Mouse (Mus musculus): ENCODE results near the gene Hk3. TPM values are rescaled to one million over a fixed set of nuclear protein-coding genes. Genes with fewer than 3 reads are reported as not detected.

Hk3 gene
- total RNA-seq, 2 experiments from 2014 or later = 0.95 to 0.99 TPM

DNA sequence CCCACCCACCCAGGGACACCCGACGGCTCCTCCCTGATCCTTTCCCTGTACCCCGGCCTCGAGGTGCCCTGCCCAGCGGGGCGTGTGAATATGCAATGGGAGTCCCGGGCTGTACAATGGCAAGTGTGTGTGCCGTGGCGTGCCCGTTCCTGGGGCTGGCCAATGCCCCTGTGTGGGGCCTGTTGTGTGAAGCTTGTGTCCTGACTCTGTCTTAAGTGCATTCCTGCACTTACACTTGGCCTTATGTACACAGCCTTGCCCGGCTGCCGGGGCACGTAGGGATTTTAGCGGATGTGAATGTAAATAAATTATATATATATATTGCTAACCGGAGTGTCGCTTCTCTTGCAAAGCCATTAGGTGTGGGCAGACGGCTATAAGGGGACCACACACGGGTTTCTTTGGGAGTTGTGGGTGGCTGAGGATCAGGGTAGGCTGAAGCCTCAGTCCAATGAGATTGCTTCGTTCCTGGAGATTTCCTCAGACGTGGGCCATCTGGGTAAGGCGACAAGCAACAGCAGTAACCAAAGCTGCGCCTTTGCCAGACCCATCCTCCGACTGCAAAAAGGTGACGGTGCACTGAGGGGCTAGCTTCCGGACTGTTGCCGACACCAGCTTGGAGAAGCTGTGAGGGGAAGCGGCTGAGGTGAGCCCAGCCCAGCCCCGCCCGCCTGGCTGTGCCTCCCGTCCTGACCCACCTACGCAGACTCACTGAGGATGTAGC is 15.3 kb downstream of the Hk3 start:
- DNase-seq (ENCODE audit: low spot score) = no peak
- intact Hi-C loops (cut with DNase I) = no loop called here

DNA sequence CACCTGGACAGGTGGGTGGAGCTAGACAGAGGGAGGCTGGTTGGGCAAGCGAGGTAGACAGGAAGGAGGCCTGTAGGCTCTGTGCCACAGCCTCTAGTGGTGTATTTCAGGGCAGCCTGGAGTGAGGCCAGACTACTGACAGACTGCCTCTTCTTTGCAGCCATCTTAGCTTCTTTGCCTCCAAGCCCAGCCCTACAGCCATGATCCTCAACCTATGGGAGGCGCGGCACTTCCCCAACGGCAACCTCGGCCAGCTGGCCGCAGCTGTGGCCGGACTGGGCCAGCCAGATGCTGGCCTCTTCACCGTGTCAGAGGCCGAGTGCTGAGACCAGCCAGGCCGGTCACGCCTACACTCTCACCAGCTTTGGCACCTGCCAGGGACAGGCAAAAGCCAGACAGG is 16.5 kb downstream of the Hk3 start:
- intact Hi-C loops (cut with DNase I) = no loop called here
- DNase-seq (ENCODE audit: low spot score) = no peak

DNA sequence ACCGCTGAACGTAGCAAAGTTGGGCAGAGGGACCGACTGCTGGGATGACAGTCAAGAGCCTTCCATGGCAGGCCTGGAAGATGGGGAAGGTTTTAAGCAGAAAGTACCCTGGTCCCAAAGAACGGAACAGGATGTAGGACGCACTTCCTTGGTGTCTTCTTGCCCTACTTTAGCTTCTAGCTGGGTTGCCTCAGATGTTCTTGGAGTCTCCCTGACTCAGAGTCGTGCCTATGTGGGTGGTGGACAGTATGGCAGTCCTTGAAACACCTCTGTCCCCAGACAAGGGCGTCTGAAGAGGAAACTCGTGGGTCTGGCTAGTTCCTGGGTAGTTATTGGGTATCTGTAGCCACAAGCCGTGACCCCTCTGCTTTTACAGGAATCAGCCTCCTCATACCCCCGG is 19.1 kb downstream of the Hk3 start:
- intact Hi-C loops (cut with DNase I) = no loop called here

DNA sequence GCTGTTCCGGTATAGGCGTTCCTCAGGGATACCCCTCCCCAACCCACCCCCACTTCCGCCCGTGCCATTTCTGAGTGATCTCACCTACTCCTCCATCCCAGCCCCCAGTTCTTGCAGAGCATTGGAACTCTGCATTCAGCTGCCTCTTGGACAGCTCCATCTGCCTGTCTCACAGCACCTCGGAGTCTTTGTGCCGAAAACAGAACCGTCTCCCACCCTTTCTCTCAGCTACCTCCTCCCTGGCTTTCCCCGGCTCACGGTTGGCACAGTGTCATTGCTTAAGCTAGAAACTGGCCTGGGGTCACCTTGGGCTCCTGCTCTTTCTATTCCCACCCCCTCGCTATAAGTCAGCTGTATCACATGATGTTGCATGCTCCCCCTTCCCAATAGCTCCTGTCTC is 20.8 kb downstream of the Hk3 start:
- intact Hi-C loops (cut with DNase I) = no loop called here
- DNase-seq (ENCODE audit: low spot score) = no peak

More for the DNA sequence above, 19.1 kb downstream of the Hk3 start:
- no peak for DNase-seq (ENCODE audit: low spot score)

DNA sequence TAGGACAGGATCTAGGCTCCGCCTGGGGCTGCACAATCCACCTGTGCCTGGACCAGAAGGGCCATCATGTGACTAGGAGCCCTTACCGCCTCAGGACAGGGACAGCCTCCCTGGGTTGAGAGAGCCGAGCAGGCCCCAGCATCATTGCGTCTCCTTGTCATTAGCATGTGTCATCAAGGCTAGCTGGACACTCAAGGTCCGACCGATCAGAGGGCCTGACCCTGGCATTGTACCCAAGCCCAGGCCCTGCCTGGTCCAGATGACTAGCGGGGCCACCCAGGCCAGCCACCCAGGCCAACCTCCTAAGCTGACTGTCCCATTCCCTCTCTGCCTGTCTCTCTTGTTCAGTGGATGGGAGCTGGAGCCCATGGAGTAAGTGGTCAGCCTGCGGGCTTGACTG is 23.6 kb downstream of the Hk3 start:
- intact Hi-C loops (cut with DNase I) = no loop called here
- DNase-seq (ENCODE audit: low spot score) = no peak

DNA sequence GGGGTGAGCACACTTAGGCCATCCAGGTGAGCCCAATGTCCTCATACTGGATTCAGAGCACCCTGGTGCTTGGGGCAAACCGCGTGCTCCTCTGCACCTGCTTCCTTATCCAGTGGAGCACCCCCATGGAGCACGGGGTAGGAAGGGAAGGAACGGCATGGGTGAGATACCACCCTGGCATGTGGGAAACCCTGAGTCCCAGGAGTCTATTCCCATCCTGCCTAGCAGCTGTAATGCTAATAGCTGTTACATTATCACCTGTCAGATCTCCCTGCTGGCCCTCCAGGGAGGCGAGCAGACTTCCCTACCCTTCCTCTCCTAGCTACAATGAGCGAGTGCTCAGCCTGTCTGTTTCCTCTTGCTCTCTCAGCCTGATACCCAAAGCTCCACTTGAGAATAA is 26.0 kb downstream of the Hk3 start:
- intact Hi-C loops (cut with DNase I) = no loop called here

DNA sequence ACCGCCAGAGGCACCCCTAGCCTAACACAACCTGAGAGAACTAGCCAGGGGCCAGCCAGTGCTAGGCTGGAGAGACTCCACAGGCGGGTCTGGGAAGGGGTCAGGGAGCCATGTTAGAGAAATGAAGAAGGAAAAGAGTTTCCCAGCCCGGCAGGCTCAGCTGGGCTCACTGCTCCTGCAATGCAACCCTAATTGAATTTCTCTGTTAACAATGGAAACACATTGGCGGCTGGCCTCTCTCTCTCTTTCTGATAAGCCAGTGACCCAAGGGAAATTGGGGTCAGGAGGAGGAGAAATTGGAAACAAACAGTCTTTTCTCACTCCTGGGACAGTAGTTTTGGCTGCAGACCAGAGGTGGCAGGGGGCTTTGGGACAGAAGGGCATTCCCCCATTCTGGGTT is 26.6 kb downstream of the Hk3 start:
- intact Hi-C loops (cut with DNase I) = no loop called here
- no peak for DNase-seq (ENCODE audit: low spot score)

More for the DNA sequence above, 26.0 kb downstream of the Hk3 start:
- DNase-seq (ENCODE audit: low spot score) = no peak

DNA sequence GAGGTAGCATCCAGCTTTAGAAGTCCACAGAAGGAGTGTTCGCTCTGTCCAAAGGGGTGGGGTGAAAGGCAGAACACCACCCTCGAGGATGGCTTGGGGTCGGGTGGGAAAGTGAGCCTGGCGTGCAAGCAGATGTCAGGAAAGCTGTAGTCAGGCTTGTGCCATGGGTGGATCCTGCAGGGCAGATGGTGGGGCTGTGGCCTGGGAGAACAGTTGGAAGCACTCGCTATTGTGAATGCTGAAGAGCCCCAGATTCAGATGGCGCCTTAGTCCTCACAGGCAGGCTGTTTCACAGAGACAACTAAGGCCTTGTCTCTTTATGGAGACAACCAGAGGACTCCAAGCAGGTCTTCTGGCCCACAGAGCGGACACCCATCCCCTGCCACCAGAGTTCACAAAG is 29.0 kb downstream of the Hk3 start:
- DNase-seq (ENCODE audit: low spot score) = no peak
- intact Hi-C loops (cut with DNase I) = no loop called here

DNA sequence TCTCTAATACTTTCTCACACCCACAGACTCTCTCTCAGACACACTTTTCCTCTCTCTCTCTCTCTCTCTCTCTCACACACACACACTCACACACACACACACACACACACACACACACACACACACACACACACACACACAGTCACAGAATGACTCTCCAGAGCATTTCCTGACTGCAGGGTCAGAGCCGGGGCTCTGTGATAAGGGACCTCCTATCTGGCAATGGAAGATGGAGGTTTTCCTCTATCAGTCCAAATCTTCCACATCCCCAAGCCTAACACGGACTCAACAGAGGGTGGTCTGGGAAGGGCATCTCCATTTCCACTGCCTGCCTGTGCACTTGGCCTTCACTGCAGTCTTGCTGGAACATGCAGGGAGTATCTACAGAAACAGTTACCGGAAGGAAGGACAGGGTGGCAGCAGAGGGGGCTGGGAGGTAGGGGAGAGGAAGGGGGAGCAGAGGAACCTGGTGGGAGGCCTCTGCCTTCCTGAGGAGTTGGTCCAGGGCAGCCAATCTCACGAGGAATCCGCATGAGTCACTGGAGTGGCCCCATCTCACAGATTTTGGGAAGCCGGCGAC is 32.9 kb downstream of the Hk3 start:
- intact Hi-C loops (cut with DNase I) = no loop called here
- DNase-seq (ENCODE audit: low spot score) = no peak

DNA sequence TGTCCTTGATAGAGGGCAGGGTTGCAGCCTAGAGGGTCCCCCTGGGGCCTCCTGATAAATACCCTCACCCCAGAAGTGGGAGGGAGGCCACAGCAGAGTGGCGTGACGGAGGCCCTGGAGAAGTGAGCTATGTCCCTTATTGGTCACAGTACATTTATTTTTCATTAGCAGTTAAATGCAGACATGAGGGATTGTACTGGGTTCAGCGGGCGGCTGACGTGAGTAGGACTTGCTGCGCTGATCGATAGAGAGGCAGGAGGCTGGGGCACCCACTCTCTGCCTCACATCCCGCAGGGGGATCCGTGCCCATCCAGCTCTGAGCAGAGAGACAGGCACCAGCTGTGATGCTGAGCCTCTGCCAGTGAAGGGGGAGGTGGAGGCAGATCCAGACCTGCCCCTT is 33.8 kb downstream of the Hk3 start:
- intact Hi-C loops (cut with DNase I) = no loop called here
- no peak for DNase-seq (ENCODE audit: low spot score)

DNA sequence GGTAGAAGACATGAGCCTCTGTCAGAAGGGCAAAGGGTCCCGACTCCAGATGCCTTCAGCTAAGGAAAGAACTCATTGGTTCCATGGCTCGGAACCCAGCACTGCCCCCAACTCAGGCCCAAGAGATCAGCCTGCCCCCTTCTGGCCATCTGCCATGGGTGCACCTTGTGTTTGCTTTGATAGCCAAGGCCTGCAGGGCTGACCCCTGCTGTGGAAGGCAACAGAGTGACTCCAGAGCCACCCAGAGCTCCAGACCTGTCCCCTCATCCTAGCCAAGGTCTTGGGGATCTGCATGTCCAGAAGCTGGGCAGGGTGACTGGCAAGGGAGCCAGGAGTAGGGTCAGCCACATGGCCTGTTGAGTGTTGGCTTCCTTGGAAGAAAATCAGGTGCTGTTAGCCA is 37.6 kb downstream of the Hk3 start:
- DNase-seq (ENCODE audit: low spot score) = no peak
- intact Hi-C loops (cut with DNase I) = no loop called here

DNA sequence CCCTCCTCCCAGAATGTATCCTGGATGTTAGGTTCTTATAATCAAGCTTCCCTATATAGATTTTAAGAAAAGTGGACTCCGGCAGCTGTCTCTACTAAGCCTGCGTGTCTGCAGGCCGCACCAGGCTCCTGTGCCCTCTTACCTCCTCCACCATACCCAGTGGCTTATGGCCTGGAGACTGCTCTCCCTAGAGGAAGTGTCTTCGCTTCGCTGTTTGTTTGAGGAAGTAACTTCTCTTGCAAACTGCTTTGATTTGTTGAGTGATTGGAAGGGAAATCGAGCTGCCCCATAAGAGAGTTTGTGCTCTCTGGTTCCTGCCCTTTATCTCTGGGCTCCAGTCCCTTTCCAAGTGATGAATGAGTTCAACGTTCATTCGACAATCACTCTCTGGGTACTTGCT is 38.2 kb downstream of the Hk3 start:
- intact Hi-C loops (cut with DNase I) = no loop called here
- no peak for DNase-seq (ENCODE audit: low spot score)

DNA sequence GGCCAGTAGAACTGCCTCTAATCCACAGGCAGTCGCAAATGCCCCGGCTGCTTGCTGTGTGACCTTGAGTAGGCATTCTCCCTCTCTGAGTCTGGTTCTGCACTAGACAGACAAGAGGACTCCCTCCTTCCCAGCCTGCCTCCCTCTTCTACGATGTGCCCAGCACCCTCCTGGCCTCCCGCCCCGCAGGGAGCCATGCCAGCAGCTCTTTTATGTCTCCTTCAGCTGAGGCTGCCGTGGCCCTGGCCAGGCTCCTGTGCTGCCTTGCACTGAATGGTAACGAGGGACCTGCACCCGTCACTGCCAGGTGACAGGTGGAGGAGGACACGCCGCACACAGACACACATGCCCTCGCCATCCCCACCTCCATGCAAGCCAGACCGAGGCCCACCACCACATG is 40.2 kb downstream of the Hk3 start:
- no peak for DNase-seq (ENCODE audit: low spot score)
- intact Hi-C loops (cut with DNase I) = no loop called here

DNA sequence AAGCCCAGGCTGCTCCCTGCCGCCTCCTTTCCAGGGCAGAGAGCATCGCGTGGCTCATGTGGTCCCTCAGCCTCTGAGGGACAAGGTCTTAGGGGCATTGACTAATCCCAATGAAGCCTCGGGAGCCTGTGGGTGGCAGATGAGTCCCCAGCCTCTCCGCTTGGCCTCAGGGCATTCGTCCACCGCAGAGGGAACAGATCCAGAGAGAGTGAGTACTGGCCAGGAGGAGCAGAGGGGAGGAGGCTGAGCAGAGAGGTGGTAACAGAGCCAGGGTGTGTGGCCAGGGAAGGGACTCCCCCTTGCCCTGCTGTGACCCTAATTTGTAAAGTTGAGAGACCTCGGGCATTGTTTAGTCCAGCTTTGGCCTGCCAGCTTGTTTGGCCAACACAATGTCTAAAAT is 42.4 kb downstream of the Hk3 start:
- intact Hi-C loops (cut with DNase I) = no loop called here
- no peak for DNase-seq (ENCODE audit: low spot score)

DNA sequence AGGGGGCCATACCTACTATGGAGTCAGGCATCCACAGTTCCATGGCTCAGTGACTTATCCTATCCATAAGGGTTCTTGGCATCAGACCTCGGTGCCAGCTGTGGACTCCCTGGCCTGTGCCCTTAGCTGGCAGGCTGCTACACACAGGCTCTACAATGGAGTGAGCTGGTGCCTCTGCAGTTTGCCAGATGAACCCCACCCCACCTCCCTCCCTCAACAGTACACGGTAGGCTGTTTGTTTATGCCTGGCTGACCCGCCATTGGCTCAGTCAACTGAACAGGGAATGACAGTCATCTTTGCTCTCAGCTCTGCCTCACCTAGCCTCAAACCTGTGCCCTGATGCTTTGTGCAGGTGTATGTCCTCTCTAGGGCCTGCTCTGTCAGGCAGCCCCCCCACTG is 45.6 kb downstream of the Hk3 start:
- intact Hi-C loops (cut with DNase I) = no loop called here
- no peak for DNase-seq (ENCODE audit: low spot score)

DNA sequence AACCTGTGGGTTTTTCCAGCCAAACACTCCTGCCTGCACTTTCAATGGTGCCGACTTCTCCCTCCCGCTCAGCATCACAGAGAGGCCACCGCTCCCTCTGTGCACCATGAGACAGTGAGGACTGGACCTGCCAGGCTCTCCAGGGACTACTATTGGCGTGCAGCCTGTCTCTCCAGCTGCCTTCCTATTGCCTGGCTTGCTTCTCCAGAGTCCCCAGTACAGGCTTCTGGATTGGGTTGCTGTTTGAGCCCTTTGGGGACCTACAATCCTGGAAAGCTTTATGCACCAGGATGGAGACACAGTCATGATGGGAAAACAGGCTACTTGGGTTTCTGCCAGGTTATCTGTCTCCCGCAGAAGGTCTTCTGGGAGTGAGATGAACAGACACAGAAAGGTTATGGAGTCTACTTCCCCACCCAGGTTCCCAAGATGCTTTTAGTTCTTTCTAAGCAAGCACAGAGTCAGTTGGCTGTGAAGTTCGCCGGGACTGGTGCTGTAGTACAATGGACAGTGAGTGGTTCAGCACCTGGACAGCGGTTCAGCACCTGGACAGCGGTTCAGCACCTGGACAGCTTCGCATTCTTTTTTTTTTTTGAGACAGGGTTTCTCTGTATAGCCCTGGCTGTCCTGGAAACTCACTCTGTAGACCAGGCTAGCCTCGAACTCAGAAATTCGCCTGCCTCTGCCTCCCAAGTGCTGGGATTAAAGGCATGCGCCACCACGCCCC is 50.5 kb downstream of the Hk3 start:
- no peak for DNase-seq (ENCODE audit: low spot score)
- intact Hi-C loops (cut with DNase I) = no loop called here

DNA sequence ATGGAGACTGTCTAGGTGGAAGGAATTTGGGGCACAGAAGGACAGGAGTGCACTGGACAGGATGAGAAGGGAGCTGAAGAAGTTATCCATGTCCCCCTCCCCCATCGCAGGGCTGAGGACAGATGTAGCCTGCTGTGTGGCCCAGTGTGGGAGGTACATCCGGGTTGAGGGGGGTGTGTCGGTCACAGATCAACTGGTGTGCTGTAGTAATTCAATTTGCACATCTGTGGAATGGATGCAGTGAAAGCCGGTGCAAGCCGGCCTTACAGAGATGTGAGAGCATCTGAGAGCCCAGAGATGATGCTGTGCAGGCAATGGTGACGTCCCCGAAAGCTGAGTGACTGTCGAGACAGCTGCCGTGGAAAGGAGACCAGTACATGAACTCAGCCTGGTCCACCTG is 51.7 kb downstream of the Hk3 start:
- intact Hi-C loops (cut with DNase I) = no loop called here
- DNase-seq (ENCODE audit: low spot score) = no peak

DNA sequence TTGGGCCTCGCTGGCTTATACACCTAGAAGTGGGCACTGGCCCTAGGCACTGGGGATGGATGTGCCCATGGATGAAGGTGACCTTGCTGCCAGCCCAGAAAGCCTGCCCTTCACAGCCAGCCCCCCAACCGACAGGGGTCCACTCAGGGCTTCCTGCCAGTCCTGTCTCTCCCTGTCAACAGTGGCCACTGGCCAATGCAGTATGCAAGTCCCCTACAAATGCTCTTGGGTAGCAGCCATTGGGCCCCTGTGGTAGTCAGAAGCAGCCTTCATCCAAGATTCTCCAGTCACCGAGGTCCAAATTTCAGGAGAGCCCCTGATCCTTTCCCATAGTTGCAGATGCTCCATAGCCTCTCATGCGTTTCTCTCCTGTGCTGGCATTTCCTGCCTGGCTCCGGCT is 52.5 kb downstream of the Hk3 start:
- intact Hi-C loops (cut with DNase I) = no loop called here
- no peak for DNase-seq (ENCODE audit: low spot score)

DNA sequence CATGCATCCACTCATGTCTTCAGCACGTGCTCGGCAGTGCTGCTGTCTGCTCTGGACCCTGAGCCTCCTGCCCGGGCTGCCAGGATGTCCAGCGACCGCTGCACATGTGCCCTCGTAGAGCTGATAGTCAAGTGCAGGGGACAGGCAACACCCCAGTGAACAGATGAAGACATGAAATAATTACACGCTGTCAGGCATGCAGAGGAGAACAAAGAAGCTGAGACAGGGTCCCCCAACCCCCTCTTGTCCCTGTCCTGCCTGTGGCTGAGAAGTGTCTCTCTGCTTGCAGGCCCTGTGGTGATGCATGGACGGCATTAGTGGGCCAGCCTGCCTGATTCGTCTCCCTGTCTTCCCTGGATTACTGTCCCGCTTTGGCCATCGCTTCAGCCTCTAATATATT is 53.7 kb downstream of the Hk3 start:
- intact Hi-C loops (cut with DNase I) = no loop called here

DNA sequence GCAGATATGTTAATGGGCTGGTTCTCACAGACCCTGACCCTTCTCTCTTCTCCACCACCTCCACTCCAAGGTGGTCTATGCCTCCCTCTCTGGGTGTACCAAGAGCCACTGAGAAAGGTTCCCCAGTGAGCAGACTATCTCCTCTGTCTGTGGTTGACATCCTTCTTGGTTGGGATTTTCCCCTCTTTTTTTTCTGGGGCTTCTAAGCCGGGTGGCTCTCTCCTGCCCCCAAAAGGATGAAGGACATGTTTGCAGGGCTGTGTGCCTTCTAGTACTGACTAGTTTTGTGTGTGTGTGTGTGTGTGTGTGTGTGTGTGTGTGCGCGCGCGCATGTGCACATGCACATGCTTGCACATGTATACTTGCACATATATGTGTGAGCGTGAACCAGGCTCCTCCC is 55.9 kb downstream of the Hk3 start:
- intact Hi-C loops (cut with DNase I) = no loop called here
- no peak for DNase-seq (ENCODE audit: low spot score)

More for the DNA sequence above, 53.7 kb downstream of the Hk3 start:
- no peak for DNase-seq (ENCODE audit: low spot score)

DNA sequence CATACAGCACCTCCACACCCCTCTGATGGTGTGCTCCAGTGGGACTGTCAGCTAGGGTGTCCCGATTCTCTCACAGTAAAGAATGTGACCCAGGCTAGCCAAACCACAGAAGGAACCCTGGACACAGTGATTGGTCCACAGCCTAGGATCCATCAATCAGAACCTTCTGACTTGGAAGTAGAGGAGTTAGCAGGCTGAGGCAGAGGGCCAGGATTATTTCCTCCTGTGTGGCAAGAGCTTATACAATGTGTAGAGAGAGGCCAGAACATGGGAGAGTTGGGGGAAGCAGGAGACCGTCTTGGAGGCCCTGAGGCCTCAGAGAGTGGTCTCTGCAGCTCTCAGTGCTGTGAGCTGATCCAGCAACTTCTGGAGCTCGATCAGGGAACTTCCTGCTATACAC is 60.7 kb downstream of the Hk3 start:
- DNase-seq (ENCODE audit: low spot score) = no peak
- intact Hi-C loops (cut with DNase I) = no loop called here

DNA sequence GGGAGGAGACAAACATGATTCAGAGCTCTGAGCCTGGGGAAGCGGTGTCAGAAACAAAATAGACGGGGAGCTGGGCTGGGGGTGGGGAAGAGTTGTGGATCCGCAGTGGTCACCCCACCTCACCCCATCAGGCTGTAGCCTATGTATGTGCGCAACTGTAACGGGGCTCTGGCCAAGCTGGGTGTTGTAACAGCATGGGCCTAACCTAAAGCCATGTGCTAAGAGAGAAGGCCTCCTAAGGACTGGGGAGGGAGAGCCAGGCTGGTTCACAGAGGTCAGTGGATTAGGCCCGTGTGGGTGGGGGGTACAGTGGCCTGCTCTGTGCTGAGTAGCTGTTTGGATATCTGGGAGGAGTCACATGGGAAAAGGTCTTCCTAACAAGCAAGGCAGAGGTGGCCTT is 61.3 kb downstream of the Hk3 start:
- no peak for DNase-seq (ENCODE audit: low spot score)
- intact Hi-C loops (cut with DNase I) = no loop called here
